Mouse (Mus musculus): Measurements from ENCODE around the gene Nifk. TPM values are rescaled to one million over a fixed set of nuclear protein-coding genes. Genes with fewer than 3 reads are reported as not detected.

Nifk gene
- total and polyA plus RNA-seq, 3 experiments = 2.4 to 45.7 (median 35.8) TPM

DNA sequence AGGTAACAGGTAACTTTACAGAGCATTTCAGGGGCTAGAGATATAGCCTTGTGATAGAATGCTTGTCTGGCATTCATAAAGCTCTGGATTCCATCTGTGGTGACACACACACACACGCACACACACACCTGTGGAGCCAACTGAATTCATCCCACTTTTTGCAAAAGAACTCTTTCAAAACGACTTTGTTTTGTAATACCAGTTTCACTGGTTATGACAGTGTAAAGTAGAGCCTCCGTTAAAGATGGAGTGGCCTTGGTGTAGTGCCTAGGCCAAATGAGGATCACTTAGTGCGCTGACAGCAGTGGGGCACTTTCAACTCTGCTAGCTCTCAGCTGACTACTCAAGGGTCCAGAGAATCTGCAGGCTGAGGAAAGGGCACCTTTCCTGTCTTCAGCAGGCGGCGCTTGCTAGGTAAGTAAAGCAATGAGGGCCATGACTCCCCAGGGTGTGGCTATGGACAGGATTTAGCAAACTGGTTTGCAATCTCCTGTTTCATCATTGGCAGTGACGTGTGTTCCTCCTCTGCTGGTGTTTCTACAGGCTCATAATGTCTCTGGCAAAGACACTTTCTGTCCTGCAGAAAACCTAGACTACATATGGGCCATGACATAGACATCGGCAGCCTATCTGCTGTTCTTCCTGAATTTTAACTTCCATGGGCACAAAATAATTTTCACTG, 58.6 kb downstream of the Nifk start:
- no peak for DNase-seq

Other genes with a start within 250 kb of the Nifk start
- gene Gm29106, start 145.3 kb upstream of the Nifk start, total RNA-seq (2021) = not detected
- gene Gm29106, start 145.3 kb upstream of the Nifk start, polyA plus RNA-seq (2012; rRNA removed) = not detected in 2 replicates
- gene Tsn, start 10.1 kb upstream of the Nifk start, total RNA-seq (2021) = 100 to 1,000 TPM; 125 to 128 TPM
- 33.8 and 37.6 TPM in 2 replicates for gene Tsn, start 10.1 kb upstream of the Nifk start, polyA plus RNA-seq (2012; rRNA removed)
- 10 to 100 TPM; 36.0 to 42.9 TPM for gene Clasp1, start 67.2 kb downstream of the Nifk start, total RNA-seq (2021)
- gene Clasp1, start 67.2 kb downstream of the Nifk start, polyA plus RNA-seq (2012; rRNA removed) = 13.1 and 14.9 TPM in 2 replicates

Data from adrenal gland, adult 2 months (tissue).